Mouse (Mus musculus): ENCODE data around the gene Itga7.

- TF ChIP-seq CTCF (conservative IDR thresholded peaks at IDR 0.05; ENCODE audit: insufficient read depth, insufficient read length, low read depth, low read length): no peak
- no peak for TF ChIP-seq POLR2A (IDR thresholded peaks at IDR 0.05; ENCODE audit: low read depth, low read length)
Observed at GRCm38 (mm10) chr10:128917400-128917799, 16.2 kb upstream of the Itga7 start.

Data from kidney, adult 2 months (tissue).